Mouse (Mus musculus) embryonic fibroblast, embryonic 13.5 days (primary cell): Measurements from ENCODE around the gene Kcnv2. TPM values are rescaled to one million over a fixed set of nuclear protein-coding genes. Genes with fewer than 3 reads are reported as not detected.

Source experiments
- H3K27ac ChIP-seq: 2 replicates; pipeline ENCODE4 v1.5.1; 2012; ENCODE audit warnings: low read length, control low read depth, inconsistent platforms; ENCODE audit not compliant: insufficient read depth
- H3K4me1 ChIP-seq: 2 replicates; pipeline ENCODE4 v1.6.1; 2011; ENCODE audit warnings: low read length; ENCODE audit not compliant: control insufficient read depth, insufficient read depth
- H3K4me3 ChIP-seq: 2 replicates; pipeline ENCODE4 v1.5.1; 2011; ENCODE audit warnings: mild to moderate bottlenecking, control low read depth, low read length; ENCODE audit not compliant: insufficient read depth
- CTCF ChIP-seq: IDR thresholded peaks from 2 replicates; pipeline ENCODE4 v1.5.1; 2011; ENCODE audit warnings: mild to moderate bottlenecking, control low read depth, low read length, moderate library complexity, borderline replicate concordance; ENCODE audit not compliant: insufficient read depth
- POLR2A ChIP-seq: IDR thresholded peaks from 2 replicates; pipeline ENCODE4 v1.6.1; 2011; ENCODE audit warnings: low read depth, mild to moderate bottlenecking, control low read depth, low read length, moderate library complexity
- polyA plus RNA-seq: library from polyadenylated mRNA; stranded (reverse); fragments of >200 nt; gene quantifications from 2 replicates; pipeline ENCODE4 v1.2.4, GENCODE M21; 2011; ENCODE audit warnings: low read depth; ENCODE audit not compliant: missing spikeins, insufficient read length

Gene Kcnv2
- polyA plus RNA-seq, result not detected in 2 replicates

DNA sequence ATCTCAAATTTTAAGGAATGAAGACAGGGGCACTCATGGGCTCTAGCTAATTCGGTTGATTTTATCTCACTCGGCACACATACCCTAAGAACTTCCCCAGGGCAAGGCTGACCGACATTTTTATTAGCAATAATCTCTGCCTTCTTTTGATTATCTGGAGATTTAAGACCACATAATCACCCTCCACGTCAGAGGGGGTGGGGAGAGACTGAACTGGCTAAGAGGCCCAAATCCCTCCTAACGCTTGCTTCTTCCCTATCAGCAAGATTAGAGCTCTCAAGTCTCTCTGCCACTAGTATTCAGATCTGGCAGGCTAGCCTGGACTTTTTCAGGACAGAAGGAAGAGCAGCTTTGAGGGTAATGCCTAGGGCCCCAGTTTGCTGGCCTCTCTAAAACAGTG is at the start of gene Kcnv2:
Gene Kcnv2 (plus strand): TSS at position 308 of the 400 bp plus-strand sequence.
- no peak for TF ChIP-seq CTCF
- no peak for TF ChIP-seq POLR2A
- Histone ChIP-seq H3K4me3 (no peak within 1 kb of the TSS), H3K27ac (no peak within 1 kb of the TSS), H3K4me1 (no peaks in the 10 kb centered on the region)

DNA sequence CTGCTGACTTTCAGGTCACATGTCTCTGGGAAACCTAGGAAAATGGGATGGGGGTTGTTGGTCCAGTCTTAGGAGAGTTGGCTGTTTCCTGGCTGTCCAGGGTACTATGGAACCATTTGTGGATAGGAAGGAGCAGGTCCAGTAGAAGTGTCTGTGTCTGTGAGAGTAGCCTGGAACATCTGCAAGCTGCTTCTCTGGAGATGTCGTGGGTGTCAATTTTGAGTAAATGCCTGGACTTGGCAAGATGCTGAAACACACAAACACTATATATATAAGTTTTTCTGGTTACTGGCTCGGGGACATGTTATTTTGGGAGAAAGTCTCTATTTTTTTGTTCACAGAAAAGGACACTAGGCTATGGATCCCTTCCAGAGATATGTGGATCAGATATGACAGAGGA is 49.0 kb upstream of the Kcnv2 start:
- no peaks in the 10 kb centered on the region for H3K4me1 ChIP-seq
- H3K27ac ChIP-seq, result no peak overlapping the region
- no peak overlapping the region for H3K4me3 ChIP-seq
- no peak for TF ChIP-seq CTCF
- no peak for TF ChIP-seq POLR2A

DNA sequence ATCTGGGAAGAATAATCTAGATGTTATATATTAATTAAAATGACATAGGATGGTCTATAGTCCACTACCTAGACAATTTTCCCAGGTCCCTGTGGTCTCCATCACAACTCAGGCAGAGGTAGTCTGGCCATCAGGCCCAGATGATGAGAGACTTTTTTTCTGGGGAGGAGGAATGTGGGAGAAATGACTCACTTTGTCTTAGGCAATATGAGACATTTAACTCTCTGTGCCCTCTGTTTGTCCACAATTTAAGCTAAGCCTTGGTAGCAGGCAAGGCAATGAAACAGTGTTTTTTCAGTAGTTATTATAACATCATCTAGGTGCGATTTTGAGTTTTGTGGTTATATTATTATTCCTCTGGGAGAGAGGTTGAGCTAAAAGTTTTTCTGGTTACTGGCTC is 48.0 kb upstream of the Kcnv2 start:
- TF ChIP-seq CTCF (no peak), POLR2A (no peak)
- H3K27ac ChIP-seq, result no peak overlapping the region
- no peak overlapping the region for H3K4me3 ChIP-seq
- no peaks in the 10 kb centered on the region for H3K4me1 ChIP-seq

DNA sequence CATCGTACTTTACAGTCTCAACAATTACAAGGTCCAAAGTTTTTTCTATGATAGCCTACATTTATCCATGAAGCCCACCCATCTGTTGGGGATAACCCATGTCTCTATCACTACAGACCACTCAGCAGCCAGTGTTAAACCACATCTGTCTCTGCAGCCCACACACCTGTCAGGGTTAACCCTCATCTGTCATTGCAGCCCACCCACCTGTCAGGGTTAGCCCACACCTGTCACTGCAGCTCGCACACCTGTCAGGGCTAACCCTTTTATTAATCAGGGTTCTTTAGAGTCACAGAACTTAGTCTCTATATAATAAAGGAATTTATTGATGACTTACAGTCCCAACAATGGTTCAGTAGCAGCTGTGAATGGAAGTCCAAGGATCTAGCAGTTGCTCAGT is 43.2 kb upstream of the Kcnv2 start:
- Histone ChIP-seq H3K4me1 (no peaks in the 10 kb centered on the region), H3K27ac (no peak overlapping the region), H3K4me3 (no peak overlapping the region)
- TF ChIP-seq CTCF, result no peak
- TF ChIP-seq POLR2A, result no peak

DNA sequence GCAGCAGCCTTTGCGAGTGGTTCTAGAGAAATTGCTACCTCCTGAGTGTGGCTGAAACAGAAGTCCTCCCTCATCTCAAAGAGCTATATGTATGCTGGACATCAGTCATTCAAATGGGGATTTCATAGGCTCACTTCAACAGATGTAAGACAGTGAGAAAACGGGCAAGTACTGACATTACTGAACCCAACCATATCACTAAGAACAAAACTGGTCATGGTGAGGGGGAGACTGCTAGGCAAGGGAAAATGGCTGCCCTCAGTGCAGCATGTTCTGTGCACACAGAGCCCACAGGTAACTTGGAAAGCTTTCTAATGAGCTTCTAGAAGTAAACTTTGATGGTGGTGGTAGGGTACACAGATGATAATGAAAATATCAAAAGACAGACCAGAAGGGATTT is 12.3 kb upstream of the Kcnv2 start:
- H3K4me1 ChIP-seq, result no peaks in the 10 kb centered on the region
- no peak overlapping the region for H3K4me3 ChIP-seq
- TF ChIP-seq POLR2A (no peak), CTCF (no peak)
- no peak overlapping the region for H3K27ac ChIP-seq

DNA sequence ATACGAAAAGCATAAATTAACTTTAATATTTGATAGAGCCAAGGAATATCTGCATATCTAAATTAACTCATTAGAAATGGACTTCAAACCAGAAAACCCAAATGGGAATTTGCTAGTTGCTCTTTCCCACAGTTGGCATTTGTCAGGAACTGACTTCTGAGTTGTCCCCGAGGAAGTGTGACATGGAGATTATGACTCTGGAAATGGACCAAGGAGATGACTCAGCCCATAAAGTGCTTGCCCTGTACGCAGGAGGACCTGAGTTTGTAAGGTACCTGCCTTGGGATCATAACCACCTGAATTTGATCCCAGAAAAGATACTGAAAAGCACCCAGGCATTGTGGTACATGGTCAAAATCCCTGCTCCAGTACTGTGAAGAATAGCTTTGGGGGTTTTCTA is 11.1 kb upstream of the Kcnv2 start:
- Histone ChIP-seq H3K27ac (no peak overlapping the region), H3K4me1 (no peaks in the 10 kb centered on the region), H3K4me3 (no peak overlapping the region)
- TF ChIP-seq CTCF, result no peak
- TF ChIP-seq POLR2A, result no peak

DNA sequence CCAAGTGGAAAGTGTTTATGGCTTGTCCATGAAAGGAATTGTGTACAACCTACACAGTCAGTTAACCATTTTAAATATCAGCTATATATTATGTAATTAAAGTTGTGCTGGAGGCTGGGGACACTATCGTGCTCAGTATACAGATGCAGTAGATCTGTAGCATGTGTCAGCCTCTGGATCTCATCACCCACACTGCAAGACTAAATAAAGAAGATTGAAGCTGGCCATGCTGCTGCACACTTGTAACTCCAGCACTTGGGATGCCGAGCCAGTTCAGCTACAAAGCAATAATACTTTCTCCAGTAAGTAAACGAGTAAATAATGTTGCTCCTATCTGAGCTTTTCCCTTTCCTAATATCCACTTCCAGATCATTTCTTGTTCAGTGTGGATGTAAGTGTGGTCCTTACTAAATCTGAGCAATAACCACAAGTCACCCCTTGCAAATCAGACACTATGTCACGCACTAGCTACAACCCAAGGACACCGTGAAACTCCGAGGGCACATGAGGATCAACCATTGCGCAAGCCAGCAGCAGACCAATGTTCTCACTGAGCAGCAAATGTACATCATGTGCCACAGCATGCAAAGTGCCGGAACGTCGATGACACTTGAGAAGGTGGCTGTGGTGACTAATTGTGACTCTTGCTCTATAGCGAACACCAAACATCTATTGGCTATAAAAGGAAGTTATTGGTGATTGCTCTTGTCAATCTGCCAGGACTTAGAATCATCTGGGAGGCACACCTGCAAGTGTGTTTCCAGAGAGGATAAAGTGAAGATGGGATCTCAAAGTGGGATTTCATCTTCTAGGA is 9.9 kb upstream of the Kcnv2 start:
- TF ChIP-seq CTCF, result no peak
- H3K4me1 ChIP-seq, result no peaks in the 10 kb centered on the region
- H3K27ac ChIP-seq, result no peak overlapping the region
- no peak overlapping the region for H3K4me3 ChIP-seq

DNA sequence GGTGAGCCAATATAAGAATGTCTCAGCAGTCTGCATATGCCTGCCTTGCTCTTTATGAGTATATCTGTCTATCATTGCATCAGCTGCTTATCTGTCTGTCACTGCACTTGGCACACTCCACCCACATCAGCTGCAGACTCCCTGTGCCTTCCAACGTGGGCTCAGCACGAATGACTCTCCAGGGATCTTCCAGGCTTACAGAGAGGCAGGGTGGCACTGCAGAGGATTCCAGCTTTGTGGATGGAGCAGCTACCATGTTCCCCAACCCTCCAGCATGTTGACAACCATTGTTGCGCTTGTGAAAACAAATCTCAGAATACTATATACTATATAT is 9.3 kb upstream of the Kcnv2 start:
- Histone ChIP-seq H3K4me1 (no peaks in the 10 kb centered on the region), H3K4me3 (no peak overlapping the region), H3K27ac (no peak overlapping the region)
- TF ChIP-seq POLR2A, result no peak
- TF ChIP-seq CTCF, result no peak

DNA sequence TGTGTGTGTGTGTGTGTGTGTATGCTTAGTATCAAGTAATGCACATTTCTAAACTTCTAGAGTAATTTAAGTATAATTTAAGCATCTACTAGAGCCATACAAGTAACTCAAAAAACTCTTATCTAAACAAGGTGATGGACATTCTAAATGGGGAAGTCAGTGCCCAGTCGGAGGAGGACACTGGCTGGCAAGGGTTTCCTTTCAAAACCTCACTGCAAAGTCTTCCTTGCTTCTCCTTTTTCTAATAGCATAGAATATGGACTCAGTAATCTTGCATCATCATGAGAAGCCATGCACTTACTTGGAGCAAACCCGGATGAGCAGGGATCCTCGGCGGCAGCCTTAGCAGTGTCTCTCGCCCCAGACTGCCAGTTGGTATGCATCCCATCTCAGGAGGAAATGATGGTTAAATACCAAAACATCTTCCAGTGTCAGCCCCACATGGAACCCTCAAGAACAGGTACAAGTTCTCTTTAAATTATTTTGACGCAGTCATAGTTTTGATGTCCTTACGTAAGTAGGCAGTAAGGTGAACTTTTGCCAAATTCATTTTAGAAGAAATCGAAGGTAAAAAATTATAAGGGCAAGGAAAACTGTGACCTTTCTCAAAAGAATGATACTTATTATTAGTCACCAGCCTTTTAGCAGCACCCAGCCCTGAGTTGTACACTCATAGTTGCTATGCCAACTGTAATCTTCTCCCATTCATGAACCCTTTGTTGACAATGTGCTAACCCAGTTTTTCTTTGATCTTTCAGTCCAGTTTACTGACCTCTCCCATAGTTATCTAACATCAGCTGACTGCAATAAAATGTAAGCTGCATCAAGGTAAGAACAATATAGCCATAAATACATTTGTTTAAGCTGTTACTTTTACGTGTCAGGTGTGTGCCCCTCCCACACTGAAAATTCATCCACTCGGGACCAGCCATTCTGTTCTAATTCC is 5.8 kb upstream of the Kcnv2 start:
- Histone ChIP-seq H3K4me1 (no peaks in the 10 kb centered on the region), H3K4me3 (no peak overlapping the region), H3K27ac (no peak overlapping the region)
- TF ChIP-seq CTCF (no peak), POLR2A (no peak)

DNA sequence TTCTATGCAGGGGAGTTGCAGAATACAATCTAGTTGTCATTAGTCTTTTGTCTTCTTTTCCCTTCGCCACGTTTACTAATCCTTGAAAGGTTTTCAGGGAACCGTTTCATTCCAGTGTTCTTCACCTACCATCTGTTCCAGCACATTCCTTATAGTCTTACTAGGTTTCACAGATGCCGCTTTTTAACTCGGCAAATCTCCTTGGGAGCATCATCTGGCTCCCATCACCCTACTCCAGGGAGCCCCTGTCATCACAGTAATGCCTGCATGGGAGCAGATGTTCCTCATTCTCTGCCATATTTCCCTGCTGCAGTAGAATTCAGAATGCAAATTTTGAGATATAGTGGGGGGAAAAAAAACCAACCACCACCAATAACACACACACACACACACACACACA is 5.1 kb upstream of the Kcnv2 start:
- no peak overlapping the region for H3K4me3 ChIP-seq
- no peaks in the 10 kb centered on the region for H3K4me1 ChIP-seq
- no peak for TF ChIP-seq POLR2A
- TF ChIP-seq CTCF, result no peak
- H3K27ac ChIP-seq, result no peak overlapping the region

DNA sequence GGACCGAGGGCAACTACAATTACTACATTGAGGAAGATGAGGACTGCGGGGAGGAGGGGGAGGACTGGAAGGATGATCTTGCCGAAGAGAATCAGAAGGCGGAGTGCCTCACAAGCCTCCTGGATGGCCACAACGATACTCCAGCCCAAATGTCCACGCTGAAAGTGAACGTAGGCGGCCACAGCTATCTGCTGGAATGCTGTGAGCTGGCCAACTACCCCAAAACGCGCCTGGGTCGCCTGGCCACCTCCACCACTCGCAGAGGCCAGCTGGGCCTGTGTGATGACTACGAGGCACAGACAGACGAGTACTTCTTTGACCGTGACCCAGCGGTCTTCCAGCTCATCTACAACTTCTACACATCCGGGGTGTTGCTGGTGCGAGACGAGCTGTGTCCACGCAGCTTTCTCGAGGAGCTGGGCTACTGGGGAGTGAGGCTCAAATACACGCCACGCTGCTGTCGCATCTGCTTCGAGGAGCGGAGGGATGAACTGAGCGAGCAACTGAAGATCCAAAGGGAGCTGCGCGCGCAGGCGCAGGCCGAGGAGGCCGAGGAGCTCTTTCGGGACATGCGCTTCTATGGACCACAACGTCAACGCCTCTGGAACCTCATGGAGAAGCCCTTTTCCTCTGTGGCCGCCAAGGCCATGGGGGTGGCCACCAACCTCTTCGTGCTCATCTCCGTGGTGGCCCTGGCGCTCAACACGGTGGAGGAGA is 681 bp downstream of the Kcnv2 start:
- no peak overlapping the region for H3K4me3 ChIP-seq
- H3K4me1 ChIP-seq, result no peaks in the 10 kb centered on the region
- H3K27ac ChIP-seq, result no peak overlapping the region
- TF ChIP-seq CTCF (no peak), POLR2A (no peak)
